Mouse (Mus musculus) lung, embryonic 14.5 days (tissue): ENCODE measurements at regions not wholly inside any gene's neighbourhood (a gene's known extent, or its start where the extent isn't known, plus 50 kb on each side); places are given as distances from the start of the nearest gene placed in this dataset.
A peak's percentile ranks its signal among the peaks of the same experiment; 100 is the strongest.

Source experiments
- ATAC-seq: fragments of 200-750 bp; cut with Nextera tagmentation; 2 replicates; pipeline ENCODE4 v1.8.0; 2017; ENCODE audit warnings: mild to moderate bottlenecking, moderate TSS enrichment, moderate library complexity; ENCODE audit not compliant: insufficient read depth
- DNase-seq: peaks from one replicate; pipeline ENCODE4 v3.0.0-alpha.2; 2015
- H3K27ac ChIP-seq: fragments of 300-500 bp; sonication (generic); 2 replicates; pipeline ENCODE4 v1.5.1; 2014; ENCODE audit warnings: low read depth, mild to moderate bottlenecking, moderate library complexity
- H3K27me3 ChIP-seq: fragments of 300-500 bp; sonication (generic); 2 replicates; pipeline ENCODE4 v1.6.1; 2014; ENCODE audit warnings: low read length, control low read depth; ENCODE audit not compliant: insufficient read depth
- H3K36me3 ChIP-seq: fragments of 300-500 bp; sonication (generic); 2 replicates; pipeline ENCODE4 v1.6.1; 2014; ENCODE audit warnings: control low read depth; ENCODE audit not compliant: insufficient read depth
- H3K4me1 ChIP-seq: fragments of 300-500 bp; sonication (generic); 2 replicates; pipeline ENCODE4 v1.6.1; 2014; ENCODE audit warnings: antibody characterized with exemption, control low read depth; ENCODE audit not compliant: insufficient read depth
- H3K4me2 ChIP-seq: fragments of 300-500 bp; sonication (generic); 2 replicates; pipeline ENCODE4 v1.6.1; 2014; ENCODE audit warnings: mild to moderate bottlenecking
- H3K4me3 ChIP-seq: fragments of 300-500 bp; sonication (generic); 2 replicates; pipeline ENCODE4 v1.5.1; 2014; ENCODE audit warnings: low read depth, low read length
- H3K9ac ChIP-seq: fragments of 300-500 bp; sonication (generic); 2 replicates; pipeline ENCODE4 v1.6.1; 2014
- H3K9me3 ChIP-seq: fragments of 300-500 bp; sonication (generic); 2 replicates; pipeline ENCODE4 v1.6.1; 2016; ENCODE audit warnings: low read depth, low read length, control low read depth
- CTCF ChIP-seq: IDR thresholded peaks from 2 replicates; pipeline ENCODE4 v1.5.1; 2016; ENCODE audit warnings: antibody characterized with exemption, low read depth
- WGBS: fragments of 180-500 bp; shearing (Covaris S2); extraction: QIAGEN DNeasy Blood & Tissue Kit; methylation state at CpG from one replicate; pipeline ENCODE4 v1.1.7; 2014; 5-methylcytosine and 5-hydroxymethylcytosine counted together

DNA sequence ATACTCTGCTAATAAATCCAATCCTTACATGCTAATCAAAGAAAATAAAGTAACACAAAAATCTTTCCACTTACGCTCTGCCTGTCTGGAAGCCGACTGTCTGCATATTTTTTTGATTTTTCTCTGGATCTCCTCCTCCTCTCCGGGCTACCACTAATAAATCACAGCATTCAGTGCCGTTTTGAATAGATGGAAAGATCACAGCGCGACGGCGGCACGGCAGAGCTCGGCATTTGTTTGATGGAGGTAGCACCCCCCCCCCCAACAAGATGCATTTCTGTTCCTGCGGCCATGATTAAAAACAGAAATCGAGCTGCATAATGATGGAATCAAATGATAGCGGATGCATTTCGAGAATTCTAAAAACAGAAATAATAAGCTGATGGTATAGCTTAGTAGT, 89.7 kb upstream of the Castor2 start:
- 66% methylated on average over 14 of the region's 14 CpGs for WGBS
- TF ChIP-seq CTCF: no peak
- H3K36me3 ChIP-seq: no peaks in the 10 kb centered on the region
- H3K4me3 ChIP-seq: no peak overlapping the region
- no peak overlapping the region for H3K4me2 ChIP-seq
- no peaks in the 10 kb centered on the region for H3K27me3 ChIP-seq
- DNase-seq: no peak
- H3K4me1 ChIP-seq: 0 out of 2 replicates have a peak, but pooled peaks cover 5% of the 10 kb centered on the region
- H3K9me3 ChIP-seq: no peaks in the 10 kb centered on the region
- H3K27ac ChIP-seq: no peak overlapping the region
- no peak for ATAC-seq
- no peak overlapping the region for H3K9ac ChIP-seq

- Histone ChIP-seq H3K4me2 (no peak overlapping the region), H3K4me1 (no peaks in the 10 kb centered on the region), H3K4me3 (no peak overlapping the region), H3K9ac (no peak overlapping the region), H3K27ac (no peak overlapping the region), H3K27me3 (no peaks in the 10 kb centered on the region), H3K36me3 (no peaks in the 10 kb centered on the region), H3K9me3 (no peaks in the 10 kb centered on the region)
- ATAC-seq (peak; percentile 68), DNase-seq (peak; percentile 27)
- no peak for TF ChIP-seq CTCF
- 11% methylated on average over 3 of the region's 3 CpGs for WGBS
Observed at GRCm38 (mm10) chr5:134007127-134007771, 92.3 kb upstream of the Castor2 start.

DNA sequence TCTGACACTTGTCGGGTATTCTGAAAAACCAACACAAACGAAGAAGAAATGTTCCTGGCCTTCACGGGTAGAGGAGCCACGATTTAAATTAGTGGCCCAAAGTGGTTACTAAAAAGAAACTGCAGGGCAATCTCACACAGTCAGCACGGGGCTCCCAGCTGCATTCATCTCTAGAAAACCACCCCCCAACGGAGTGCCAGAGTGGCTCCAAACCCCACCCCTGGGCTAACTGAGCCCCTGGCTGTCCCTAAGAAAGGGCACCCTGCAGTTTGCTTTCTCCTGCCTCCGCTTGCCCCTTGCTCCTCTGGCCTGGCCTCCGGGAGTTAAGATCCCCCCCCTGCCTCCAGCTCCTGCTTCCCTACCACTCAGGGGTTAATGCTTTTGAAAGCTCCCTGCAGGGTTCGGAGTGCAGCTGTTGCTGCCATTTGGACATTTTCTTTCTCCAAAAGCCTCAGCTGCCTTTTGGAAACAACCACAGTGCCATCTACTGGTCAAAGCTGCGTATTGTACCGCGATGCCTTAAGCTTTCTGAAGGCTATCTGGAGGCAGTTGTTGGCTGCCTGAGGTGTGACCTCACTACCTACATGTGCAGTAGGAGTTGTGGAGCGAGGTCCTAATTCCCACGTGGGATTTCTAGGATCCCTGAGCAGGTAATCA, 92.9 kb upstream of the Castor2 start:
- Histone ChIP-seq H3K9ac (peak overlapping the region; percentile 37; the same call in 1 of the 2 replicates), H3K4me2 (peak overlapping the region; percentile 59), H3K27me3 (no peaks in the 10 kb centered on the region), H3K9me3 (no peaks in the 10 kb centered on the region), H3K4me3 (0 out of 2 replicates have a peak overlapping the region, but pooled peaks have one; percentile 13), H3K36me3 (no peaks in the 10 kb centered on the region), H3K4me1 (no peaks in the 10 kb centered on the region), H3K27ac (no peak overlapping the region)
- peak; percentile 85 for ATAC-seq
- TF ChIP-seq CTCF: peak; percentile 97
- 4% methylated on average over 14 of the region's 14 CpGs for WGBS
- peak; percentile 99 for DNase-seq

DNA sequence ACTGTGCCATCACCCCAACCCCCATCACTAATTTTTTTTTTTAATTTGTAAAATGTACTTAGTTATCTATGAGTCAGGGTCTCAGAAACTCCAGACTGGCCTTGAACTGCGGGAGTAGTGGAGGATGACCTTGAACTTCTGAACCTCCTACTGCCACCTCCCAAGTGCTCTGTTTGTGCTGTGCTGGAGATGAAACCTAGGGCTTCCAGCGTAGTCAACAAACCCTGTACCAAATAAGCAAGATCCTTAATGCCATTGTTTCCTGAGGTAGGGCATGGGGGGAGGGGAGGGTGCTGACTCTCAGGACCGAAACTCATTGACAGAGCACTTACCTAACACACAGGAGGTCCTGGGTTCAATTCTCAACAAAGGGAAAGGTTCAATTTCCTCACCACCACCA, 93.5 kb upstream of the Castor2 start:
- no peak overlapping the region for H3K9ac ChIP-seq
- no peak for TF ChIP-seq CTCF
- no peak overlapping the region for H3K27ac ChIP-seq
- no peaks in the 10 kb centered on the region for H3K4me1 ChIP-seq
- no peak overlapping the region for H3K4me3 ChIP-seq
- WGBS: 67% methylated on average over 3 of the region's 3 CpGs
- no peak overlapping the region for H3K4me2 ChIP-seq
- DNase-seq (no peak), ATAC-seq (no peak)
- no peaks in the 10 kb centered on the region for H3K9me3 ChIP-seq
- no peaks in the 10 kb centered on the region for H3K36me3 ChIP-seq
- H3K27me3 ChIP-seq: no peaks in the 10 kb centered on the region

DNA sequence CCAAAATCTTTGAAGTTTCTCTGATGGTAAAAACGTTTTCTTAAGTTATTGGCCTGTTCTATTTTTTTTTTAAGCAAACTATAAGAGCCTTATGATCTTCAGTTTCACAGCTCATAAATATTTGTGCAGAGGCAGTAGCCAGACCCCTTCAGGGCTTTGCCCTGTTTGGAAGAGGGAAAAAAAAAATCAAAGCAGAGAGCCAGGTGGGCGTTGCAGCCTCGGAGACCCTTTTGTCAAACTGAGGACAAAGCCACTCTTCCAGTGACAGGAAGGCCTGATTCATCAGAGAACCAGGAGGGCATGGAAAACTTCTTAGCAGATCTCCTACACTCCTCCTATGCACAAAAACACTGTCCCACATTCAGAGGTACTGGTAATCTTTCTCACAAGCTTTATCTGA, 99.4 kb upstream of the Castor2 start:
- peak overlapping the region; percentile 54; the same call in 1 of the 2 replicates for H3K27ac ChIP-seq
- DNase-seq: no peak
- 5% methylated on average over 3 of the region's 3 CpGs for WGBS

GRCm38 (mm10) chr5:133999698-134000097, 99.8 kb upstream of the Castor2 start:
- WGBS: 12% methylated on average over 5 of the region's 5 CpGs
- peak overlapping the region; percentile 54; the same call in 1 of the 2 replicates for H3K27ac ChIP-seq
- H3K4me1 ChIP-seq: no peaks in the 10 kb centered on the region
- H3K4me3 ChIP-seq: no peak overlapping the region
- no peak for TF ChIP-seq CTCF
- no peak overlapping the region for H3K9ac ChIP-seq
- ATAC-seq: peak; percentile 71; the same call in 1 of the 2 replicates
- H3K4me2 ChIP-seq: no peak overlapping the region
- no peaks in the 10 kb centered on the region for H3K36me3 ChIP-seq
- DNase-seq: peak; percentile 73
- H3K9me3 ChIP-seq: no peaks in the 10 kb centered on the region
- no peaks in the 10 kb centered on the region for H3K27me3 ChIP-seq

More for the DNA sequence above, 99.4 kb upstream of the Castor2 start:
- Histone ChIP-seq H3K4me3 (no peak overlapping the region), H3K4me1 (no peaks in the 10 kb centered on the region), H3K27me3 (no peaks in the 10 kb centered on the region), H3K36me3 (no peaks in the 10 kb centered on the region), H3K9me3 (no peaks in the 10 kb centered on the region), H3K4me2 (no peak overlapping the region), H3K9ac (no peak overlapping the region)
- no peak for TF ChIP-seq CTCF
- ATAC-seq: no peak

GRCm38 (mm10) chr5:133991994-133992393, 107.5 kb upstream of the Castor2 start:
- no peak for ATAC-seq
- Histone ChIP-seq H3K27ac (no peak overlapping the region), H3K4me1 (no peaks in the 10 kb centered on the region), H3K27me3 (no peaks in the 10 kb centered on the region), H3K9ac (no peak overlapping the region), H3K4me2 (no peak overlapping the region), H3K36me3 (no peaks in the 10 kb centered on the region), H3K9me3 (no peaks in the 10 kb centered on the region), H3K4me3 (no peak overlapping the region)
- WGBS: 74% methylated on average over 2 of the region's 2 CpGs
- DNase-seq: no peak
- no peak for TF ChIP-seq CTCF
